Mouse (Mus musculus) lung, embryonic 14.5 days (tissue): ENCODE measurements around the gene Pgap2. TPM values are rescaled to one million over a fixed set of nuclear protein-coding genes. Genes with fewer than 3 reads are reported as not detected.

ENCODE experiments used
- ATAC-seq: fragments of 200-750 bp; cut with Nextera tagmentation; 2 replicates; pipeline ENCODE4 v1.8.0; 2017; ENCODE audit warnings: mild to moderate bottlenecking, moderate TSS enrichment, moderate library complexity; ENCODE audit not compliant: insufficient read depth
- DNase-seq: peaks from one replicate; pipeline ENCODE4 v3.0.0-alpha.2; 2015
- H3K27ac ChIP-seq: fragments of 300-500 bp; sonication (generic); 2 replicates; pipeline ENCODE4 v1.5.1; 2014; ENCODE audit warnings: low read depth, mild to moderate bottlenecking, moderate library complexity
- H3K27me3 ChIP-seq: fragments of 300-500 bp; sonication (generic); 2 replicates; pipeline ENCODE4 v1.6.1; 2014; ENCODE audit warnings: low read length, control low read depth; ENCODE audit not compliant: insufficient read depth
- H3K36me3 ChIP-seq: fragments of 300-500 bp; sonication (generic); 2 replicates; pipeline ENCODE4 v1.6.1; 2014; ENCODE audit warnings: control low read depth; ENCODE audit not compliant: insufficient read depth
- H3K4me1 ChIP-seq: fragments of 300-500 bp; sonication (generic); 2 replicates; pipeline ENCODE4 v1.6.1; 2014; ENCODE audit warnings: antibody characterized with exemption, control low read depth; ENCODE audit not compliant: insufficient read depth
- H3K4me2 ChIP-seq: fragments of 300-500 bp; sonication (generic); 2 replicates; pipeline ENCODE4 v1.6.1; 2014; ENCODE audit warnings: mild to moderate bottlenecking
- H3K4me3 ChIP-seq: fragments of 300-500 bp; sonication (generic); 2 replicates; pipeline ENCODE4 v1.5.1; 2014; ENCODE audit warnings: low read depth, low read length
- H3K9ac ChIP-seq: fragments of 300-500 bp; sonication (generic); 2 replicates; pipeline ENCODE4 v1.6.1; 2014
- H3K9me3 ChIP-seq: fragments of 300-500 bp; sonication (generic); 2 replicates; pipeline ENCODE4 v1.6.1; 2016; ENCODE audit warnings: low read depth, low read length, control low read depth
- CTCF ChIP-seq: IDR thresholded peaks from 2 replicates; pipeline ENCODE4 v1.5.1; 2016; ENCODE audit warnings: antibody characterized with exemption, low read depth
- WGBS: fragments of 180-500 bp; shearing (Covaris S2); extraction: QIAGEN DNeasy Blood & Tissue Kit; methylation state at CpG from one replicate; pipeline ENCODE4 v1.1.7; 2014; 5-methylcytosine and 5-hydroxymethylcytosine counted together
- polyA plus RNA-seq: library from polyadenylated mRNA; unstranded; fragments of >200 nt; fragmentation: Nextera tagmentation; extraction: Ambion mirVana; gene quantifications from 2 replicates; pipeline ENCODE4 v1.2.1, GENCODE M21; 2014

The Pgap2 gene
- polyA plus RNA-seq, 1 experiment from 2014 or later: 80.4 TPM

DNA sequence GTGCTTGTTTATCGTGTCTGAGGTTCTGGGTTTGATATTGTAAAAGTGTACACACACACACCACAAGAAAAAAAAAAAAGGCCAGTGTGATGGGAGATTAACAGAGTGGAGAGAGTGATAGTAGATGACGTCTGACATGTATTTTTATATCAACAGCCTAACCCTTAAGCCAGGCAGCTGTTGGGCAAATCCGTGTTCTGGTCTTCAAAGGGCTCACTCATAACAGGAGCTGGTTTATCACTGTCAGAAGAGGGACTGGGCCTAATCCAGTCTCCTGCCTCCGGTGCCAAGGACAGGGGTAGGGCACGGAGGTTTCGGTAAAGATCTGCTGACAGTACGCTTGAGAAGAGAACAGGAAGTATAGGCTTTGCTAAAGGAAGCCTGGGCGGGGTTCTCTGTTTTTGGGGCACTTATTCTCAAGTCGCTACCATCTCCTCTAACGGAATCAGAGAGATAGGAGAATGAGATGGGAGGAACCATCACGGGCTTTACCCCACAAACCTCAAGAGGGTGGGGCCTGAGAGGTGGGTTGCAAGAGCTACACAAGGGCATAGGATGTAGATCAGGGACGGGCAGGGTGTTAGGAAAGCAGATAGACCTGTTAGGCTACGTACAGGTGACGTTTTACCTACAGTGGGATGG lies 56.5 kb downstream of the Pgap2 start:
- ATAC-seq: peak; percentile 25; the same call in 1 of the 2 replicates
- peak overlapping the region; percentile 95 for H3K4me2 ChIP-seq
- no peak overlapping the region for H3K9ac ChIP-seq
- DNase-seq: no peak
- H3K27ac ChIP-seq: no peak overlapping the region
- no peaks in the 10 kb centered on the region for H3K4me1 ChIP-seq
- no peaks in the 10 kb centered on the region for H3K9me3 ChIP-seq
- no peak for TF ChIP-seq CTCF
- 40% methylated on average over 14 of the region's 14 CpGs for WGBS
- peak overlapping the region; percentile 79 for H3K4me3 ChIP-seq
- no peaks in the 10 kb centered on the region for H3K36me3 ChIP-seq
- H3K27me3 ChIP-seq: no peaks in the 10 kb centered on the region

DNA sequence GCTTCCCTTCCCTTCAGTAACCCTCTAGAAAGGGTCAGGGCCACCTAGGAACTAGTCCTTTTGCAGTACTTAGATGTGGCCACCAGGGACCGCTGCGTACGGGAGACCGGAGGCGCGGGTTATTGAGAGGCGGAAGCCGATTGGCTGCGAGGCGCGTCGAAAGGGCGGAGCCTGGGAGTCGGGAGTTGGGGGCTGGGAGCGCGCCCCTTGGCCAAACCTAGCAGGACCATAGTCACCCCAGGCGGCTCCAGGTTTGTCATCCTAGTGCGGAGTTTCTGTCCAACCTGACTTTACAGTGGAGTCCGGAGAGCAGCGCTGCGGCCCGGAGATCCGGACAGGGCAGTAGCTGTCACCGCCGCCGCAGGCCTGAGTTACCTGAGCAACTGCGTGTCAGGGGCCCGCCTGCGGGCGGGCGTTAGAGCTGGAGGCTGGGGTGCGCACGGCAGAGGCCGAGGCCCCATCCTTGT lies 57.1 kb downstream of the Pgap2 start:
- H3K27ac ChIP-seq: peak overlapping the region; percentile 50; the same call in 1 of the 2 replicates
- peak overlapping the region; percentile 79 for H3K4me3 ChIP-seq
- peak; percentile 89 for ATAC-seq
- H3K9me3 ChIP-seq: no peaks in the 10 kb centered on the region
- DNase-seq: peak; percentile 98
- H3K27me3 ChIP-seq: no peaks in the 10 kb centered on the region
- peak overlapping the region; percentile 95 for H3K4me2 ChIP-seq
- H3K9ac ChIP-seq: peak overlapping the region; percentile 71
- WGBS: under 1% methylated on average over 34 of the region's 34 CpGs
- H3K4me1 ChIP-seq: no peaks in the 10 kb centered on the region
- TF ChIP-seq CTCF: peak; percentile 93
- H3K36me3 ChIP-seq: no peaks in the 10 kb centered on the region

DNA sequence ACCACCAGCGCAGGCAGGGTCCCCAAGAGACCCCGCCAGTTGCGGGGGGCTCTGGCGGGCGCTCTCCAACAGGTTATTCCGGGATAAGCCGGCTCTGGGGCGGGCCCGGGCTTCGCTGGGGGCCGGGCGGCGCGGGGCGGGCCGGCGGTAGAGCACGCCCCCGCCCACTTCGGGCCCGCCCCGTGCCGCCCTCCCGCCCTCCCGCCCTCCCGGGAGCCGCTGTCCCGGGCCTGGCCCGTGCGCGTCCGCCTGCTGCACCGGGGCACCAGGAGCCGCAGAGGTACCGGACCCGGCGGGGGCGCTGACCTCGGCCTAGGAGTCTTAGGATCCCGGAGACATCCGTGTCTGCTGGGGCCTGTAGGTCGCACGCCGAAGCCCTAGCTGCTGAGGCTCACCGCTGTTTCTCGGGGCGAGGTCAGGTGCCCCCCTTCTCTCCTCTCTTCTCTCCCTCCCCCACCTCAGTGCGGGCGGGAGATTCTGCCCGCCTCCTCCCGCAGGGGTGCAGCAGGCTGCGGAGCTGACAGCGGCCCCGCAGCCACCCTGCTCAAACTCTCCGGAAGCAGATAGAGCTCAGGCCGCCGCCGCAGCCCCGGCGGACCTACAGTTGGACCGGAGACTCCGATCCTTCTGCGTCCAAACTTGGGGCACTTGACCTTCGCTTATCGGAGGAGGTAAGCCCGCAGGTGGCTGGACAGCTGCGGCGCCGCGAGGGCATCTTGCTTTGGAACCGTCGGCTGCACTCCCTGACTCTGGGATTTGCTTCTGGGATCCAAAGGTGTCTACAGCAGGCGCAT lies 57.8 kb downstream of the Pgap2 start, which contains the start of gene Stim1:
Gene Stim1 (plus strand): TSS at position 206 of the 794 bp plus-strand sequence.
- H3K4me1 ChIP-seq: no peaks in the 10 kb centered on the region
- DNase-seq (peak; percentile 77), ATAC-seq (peak; percentile 94)
- peak within 1 kb of the TSS; percentile 71 for H3K9ac ChIP-seq
- H3K4me2 ChIP-seq: peak within 1 kb of the TSS; percentile 95
- peak within 1 kb of the TSS; percentile 50; the same call in 1 of the 2 replicates for H3K27ac ChIP-seq
- no peaks in the 10 kb centered on the region for H3K27me3 ChIP-seq
- WGBS: under 1% methylated on average over 59 of the region's 73 CpGs
- H3K36me3 ChIP-seq: no peaks in the 10 kb centered on the region
- H3K9me3 ChIP-seq: no peaks in the 10 kb centered on the region
- TF ChIP-seq CTCF: no peak
- H3K4me3 ChIP-seq: peak within 1 kb of the TSS; percentile 79

DNA sequence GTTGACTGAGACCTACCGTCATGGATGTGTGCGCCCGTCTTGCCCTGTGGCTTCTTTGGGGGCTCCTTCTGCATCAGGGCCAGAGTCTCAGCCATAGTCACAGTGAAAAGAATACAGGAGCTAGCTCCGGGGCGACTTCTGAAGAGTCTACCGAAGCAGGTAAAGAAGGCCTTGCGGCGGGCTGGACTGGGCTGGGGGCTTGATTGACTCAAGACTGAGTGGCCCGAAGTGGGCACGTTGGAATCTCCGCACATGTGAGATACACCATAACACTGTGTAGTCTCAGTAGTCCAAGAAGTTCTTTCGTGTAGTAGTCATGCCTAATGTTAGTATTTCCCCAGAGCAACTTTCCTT lies 58.4 kb downstream of the Pgap2 start:
- TF ChIP-seq CTCF: no peak
- Histone ChIP-seq H3K9me3 (no peaks in the 10 kb centered on the region), H3K27ac (no peak overlapping the region), H3K9ac (peak overlapping the region; percentile 71), H3K4me1 (no peaks in the 10 kb centered on the region), H3K4me2 (peak overlapping the region; percentile 95), H3K4me3 (peak overlapping the region; percentile 79), H3K27me3 (no peaks in the 10 kb centered on the region), H3K36me3 (no peaks in the 10 kb centered on the region)
- DNase-seq (no peak), ATAC-seq (no peak)
- 9% methylated on average over 12 of the region's 12 CpGs for WGBS

DNA sequence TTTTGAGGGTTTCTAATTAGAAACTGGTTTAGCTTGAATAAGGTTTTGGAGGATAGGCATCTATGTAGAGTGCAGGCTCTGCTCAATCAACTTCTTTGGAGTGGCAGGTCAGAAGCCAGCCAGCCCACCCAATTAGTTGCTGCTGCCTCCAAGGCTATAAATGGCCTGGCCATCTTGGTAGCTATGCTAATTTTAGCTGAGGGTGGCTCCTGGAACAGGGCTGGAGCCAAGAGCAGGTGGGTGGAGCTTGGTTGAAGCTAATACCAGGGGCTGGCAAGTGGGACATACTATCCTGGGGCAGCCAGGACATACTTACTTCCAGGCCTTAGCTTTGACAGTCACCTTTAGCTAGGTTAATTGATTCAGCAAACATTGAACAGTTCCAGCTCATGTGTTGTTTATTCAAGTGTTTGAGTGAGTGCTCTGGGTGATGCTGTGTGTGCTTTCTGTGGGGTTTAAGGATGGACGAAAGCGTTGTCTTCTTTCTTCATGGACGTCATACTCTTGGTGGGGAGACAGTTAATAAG lies 62.5 kb downstream of the Pgap2 start:
- Histone ChIP-seq H3K4me2 (no peak overlapping the region), H3K4me3 (no peak overlapping the region), H3K27me3 (no peaks in the 10 kb centered on the region), H3K27ac (no peak overlapping the region), H3K9me3 (no peaks in the 10 kb centered on the region), H3K36me3 (no peaks in the 10 kb centered on the region), H3K9ac (no peak overlapping the region), H3K4me1 (no peaks in the 10 kb centered on the region)
- WGBS: 63% methylated on average over 3 of the region's 3 CpGs
- ATAC-seq (no peak), DNase-seq (no peak)
- TF ChIP-seq CTCF: no peak

DNA sequence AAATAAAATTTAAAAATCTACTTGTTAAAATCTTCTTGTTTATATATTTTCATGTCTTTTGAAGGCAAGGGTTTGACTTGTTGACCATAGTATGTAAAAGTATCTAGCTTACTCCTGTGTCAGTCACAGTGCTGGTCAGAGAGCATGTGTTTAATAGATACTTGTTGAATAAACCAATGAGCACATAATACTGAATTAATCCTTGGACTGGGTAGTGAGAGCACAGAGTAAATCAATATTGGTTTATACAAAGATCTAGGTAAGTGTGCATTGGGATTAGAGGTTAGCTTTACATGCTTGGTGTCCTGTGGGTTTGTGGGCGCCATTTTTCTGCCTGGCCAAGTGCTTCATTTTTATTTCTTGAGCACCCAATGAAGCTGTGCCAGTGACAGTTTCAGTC lies 71.4 kb downstream of the Pgap2 start:
- H3K27me3 ChIP-seq: no peaks in the 10 kb centered on the region
- no peak overlapping the region for H3K4me2 ChIP-seq
- ATAC-seq: no peak
- TF ChIP-seq CTCF: no peak
- 79% methylated on average over 1 of the region's 1 CpGs for WGBS
- DNase-seq: no peak
- no peak overlapping the region for H3K27ac ChIP-seq
- no peak overlapping the region for H3K9ac ChIP-seq
- no peaks in the 10 kb centered on the region for H3K36me3 ChIP-seq
- no peaks in the 10 kb centered on the region for H3K4me1 ChIP-seq
- no peaks in the 10 kb centered on the region for H3K9me3 ChIP-seq
- no peak overlapping the region for H3K4me3 ChIP-seq

DNA sequence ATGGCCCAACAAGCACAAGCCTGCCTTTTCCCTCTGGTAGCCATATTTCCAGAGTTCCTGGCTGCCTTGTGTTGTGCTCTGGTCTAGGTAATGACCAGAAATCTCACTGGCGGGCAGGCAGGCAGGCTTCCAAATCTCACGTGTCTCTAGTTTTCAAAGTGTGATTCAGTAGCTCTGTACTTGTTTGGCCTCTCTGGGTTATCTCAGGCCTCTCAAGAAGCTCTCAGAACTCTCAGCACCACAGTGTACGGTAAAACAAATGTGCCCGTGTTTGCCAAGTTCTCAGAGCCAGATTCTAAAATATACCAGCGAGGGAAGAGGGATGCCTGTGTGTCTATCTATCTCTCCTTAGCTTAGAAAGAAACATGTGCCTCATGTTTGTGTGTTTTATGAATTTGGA lies 72.3 kb downstream of the Pgap2 start:
- Histone ChIP-seq H3K27me3 (no peaks in the 10 kb centered on the region), H3K4me2 (no peak overlapping the region), H3K4me1 (no peaks in the 10 kb centered on the region), H3K27ac (no peak overlapping the region), H3K4me3 (no peak overlapping the region), H3K36me3 (no peaks in the 10 kb centered on the region), H3K9me3 (no peaks in the 10 kb centered on the region), H3K9ac (no peak overlapping the region)
- 40% methylated on average over 5 of the region's 5 CpGs for WGBS
- ATAC-seq (no peak), DNase-seq (peak; percentile 30)
- no peak for TF ChIP-seq CTCF

Other genes starting within 250 kb of the Pgap2 start
- gene Il18bp, start 191.5 kb upstream of the Pgap2 start, polyA plus RNA-seq: 2.2 and 2.6 TPM in 2 replicates
- 24.8 and 29.3 TPM in 2 replicates for gene Rnf121, start 144.7 kb upstream of the Pgap2 start, polyA plus RNA-seq
- gene Xndc1, start 144.7 kb upstream of the Pgap2 start, polyA plus RNA-seq: 23.8 and 26.9 TPM in 2 replicates
- 1.0 and 1.2 TPM in 2 replicates for gene Xntrpc, start 144.5 kb upstream of the Pgap2 start, polyA plus RNA-seq
- not detected in 2 replicates for gene Trpc2, start 127.1 kb upstream of the Pgap2 start, polyA plus RNA-seq
- 0.50 and 0.65 TPM in 2 replicates for gene Art1, start 108.5 kb upstream of the Pgap2 start, polyA plus RNA-seq
- 1.1 and 1.2 TPM in 2 replicates for gene Art5, start 100.7 kb upstream of the Pgap2 start, polyA plus RNA-seq
- not detected in 2 replicates for gene Chrna10, start 93.4 kb upstream of the Pgap2 start, polyA plus RNA-seq
- gene Nup98, start within 50 bp of the Pgap2 start, polyA plus RNA-seq: 50.2 and 50.7 TPM in 2 replicates
- 68.4 and 71.9 TPM in 2 replicates for gene Rhog, start 45.8 kb downstream of the Pgap2 start, polyA plus RNA-seq
- 15.9 and 16.3 TPM in 2 replicates for gene Stim1, start 57.6 kb downstream of the Pgap2 start, polyA plus RNA-seq
- 200 and 220 TPM in 2 replicates for gene Rrm1, start 231.5 kb downstream of the Pgap2 start, polyA plus RNA-seq